Mouse (Mus musculus) urinary bladder, adult 18-20 months (tissue): ENCODE data around the gene Frmpd4.

Source experiments
- DNase-seq, 2 experiments: peaks; one replicate each; pipeline ENCODE4 v3.0.0; 2022; ENCODE audit warnings: low spot score in 2 of 2, mixed read lengths in 2 of 2

Frmpd4 gene

DNA sequence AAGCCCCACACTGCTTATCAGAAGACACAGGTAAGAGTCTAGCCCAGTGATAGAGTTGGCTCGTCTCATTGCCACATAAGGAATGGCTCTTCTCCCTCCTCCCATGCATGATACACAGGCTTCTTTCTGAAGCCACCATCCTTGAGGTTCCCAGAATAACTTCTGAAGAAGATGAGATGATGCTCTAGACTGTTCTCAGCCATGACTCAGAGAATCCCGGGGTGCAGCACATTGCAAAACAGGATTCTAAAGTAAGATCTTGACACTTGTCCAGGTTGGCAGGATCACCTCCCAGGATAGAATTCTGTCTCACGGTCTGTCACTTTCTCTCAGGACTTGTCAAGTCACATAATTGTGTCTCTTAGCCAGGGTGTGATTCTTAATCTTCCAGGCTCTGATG is 1024.2 kb downstream of the Frmpd4 start:
- no peak for DNase-seq

DNA sequence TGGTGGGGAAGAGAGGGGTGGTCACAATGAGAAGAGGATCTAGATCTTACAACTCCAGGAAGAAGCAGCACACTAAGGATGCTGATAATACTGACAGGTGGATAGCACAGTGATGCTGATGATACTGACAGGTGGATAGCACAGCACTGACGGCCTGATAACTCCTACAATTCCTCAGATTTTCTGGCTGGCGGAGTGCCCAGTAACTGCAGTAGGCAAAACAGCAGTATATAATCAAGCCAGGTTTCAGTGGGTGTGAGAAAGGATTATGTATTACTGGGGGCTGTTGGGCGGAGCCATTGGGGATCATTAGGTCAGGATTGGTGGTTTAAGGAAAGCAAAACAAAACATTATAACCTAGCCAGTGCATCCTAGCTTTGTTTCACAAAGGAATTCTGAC is 1053.9 kb downstream of the Frmpd4 start:
- DNase-seq = no peak

DNA sequence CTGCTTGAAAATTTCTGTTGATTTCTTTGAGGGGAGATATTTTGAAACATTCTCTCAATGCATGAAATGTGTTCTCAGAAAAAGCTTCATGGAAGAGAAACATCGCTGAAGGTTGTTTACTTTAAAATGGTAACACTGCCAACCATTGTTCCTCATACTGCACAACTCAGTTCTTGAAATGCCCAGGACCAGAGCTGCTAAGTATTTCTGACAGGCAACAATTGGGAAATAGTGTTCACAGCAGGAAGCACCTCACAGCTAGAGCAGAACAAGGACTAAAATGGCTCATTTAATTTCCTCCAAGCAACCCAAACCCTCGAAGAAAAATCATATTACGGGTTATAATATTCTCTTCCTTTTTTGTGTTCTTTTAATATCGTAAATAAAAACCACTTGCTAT is 1054.5 kb downstream of the Frmpd4 start:
- no peak for DNase-seq

DNA sequence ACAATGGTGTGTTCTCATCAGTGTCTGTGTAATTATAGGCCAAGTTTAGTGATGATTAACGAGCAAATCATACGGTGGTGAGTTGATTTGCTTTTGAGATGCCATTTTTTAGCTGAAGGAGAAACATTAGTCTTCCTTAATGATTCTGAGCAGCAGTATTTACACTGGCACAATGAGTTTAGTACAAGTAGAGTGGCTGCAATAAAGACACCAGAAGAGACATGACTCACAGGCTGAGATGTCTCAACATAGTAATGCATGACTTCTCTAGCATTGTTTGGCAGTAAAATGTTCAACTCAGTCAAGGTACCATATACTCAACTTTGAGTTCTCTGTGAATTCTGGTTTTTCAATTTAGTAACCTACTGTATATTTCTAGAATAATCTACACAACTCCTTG is 1058.6 kb downstream of the Frmpd4 start:
- no peak for DNase-seq

DNA sequence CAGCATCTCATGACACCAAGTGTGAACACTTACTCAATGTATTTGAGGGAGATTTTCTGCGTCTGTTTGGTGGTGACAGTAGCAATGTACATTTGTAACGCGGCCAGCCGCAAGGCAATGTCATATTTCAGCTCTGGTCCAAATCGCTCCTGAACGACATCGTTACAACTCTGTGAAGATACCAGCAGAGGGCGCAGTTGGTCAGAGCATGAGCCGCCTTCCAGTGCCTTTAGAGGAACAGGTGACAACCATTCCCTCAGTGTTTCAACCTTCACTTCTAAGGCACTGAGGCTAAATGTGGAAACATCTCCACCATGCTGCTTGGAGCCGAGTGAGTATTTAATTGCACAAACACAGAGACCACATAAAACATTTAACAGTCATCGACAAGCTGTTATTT is 1079.3 kb downstream of the Frmpd4 start:
- peak; percentile 3 to 10 for DNase-seq

DNA sequence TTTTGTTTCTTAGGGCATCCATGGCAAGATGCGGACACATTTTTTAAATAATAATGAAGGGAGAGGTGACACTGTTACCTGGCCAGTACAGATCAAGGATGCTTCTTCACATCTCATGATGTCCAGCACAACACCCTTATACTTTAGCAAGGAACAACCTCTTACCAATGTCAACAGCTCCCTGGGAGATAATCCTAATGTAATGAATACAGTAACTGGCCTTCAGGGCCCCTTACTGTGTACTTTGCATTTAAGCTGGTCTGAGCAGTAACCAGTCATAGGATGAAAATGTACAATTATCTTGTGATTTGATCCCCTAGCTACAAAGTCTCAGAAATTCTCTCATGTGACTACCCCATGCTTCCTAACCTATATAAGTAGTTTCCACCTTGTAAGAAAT is 1084.8 kb downstream of the Frmpd4 start:
- no peak for DNase-seq

DNA sequence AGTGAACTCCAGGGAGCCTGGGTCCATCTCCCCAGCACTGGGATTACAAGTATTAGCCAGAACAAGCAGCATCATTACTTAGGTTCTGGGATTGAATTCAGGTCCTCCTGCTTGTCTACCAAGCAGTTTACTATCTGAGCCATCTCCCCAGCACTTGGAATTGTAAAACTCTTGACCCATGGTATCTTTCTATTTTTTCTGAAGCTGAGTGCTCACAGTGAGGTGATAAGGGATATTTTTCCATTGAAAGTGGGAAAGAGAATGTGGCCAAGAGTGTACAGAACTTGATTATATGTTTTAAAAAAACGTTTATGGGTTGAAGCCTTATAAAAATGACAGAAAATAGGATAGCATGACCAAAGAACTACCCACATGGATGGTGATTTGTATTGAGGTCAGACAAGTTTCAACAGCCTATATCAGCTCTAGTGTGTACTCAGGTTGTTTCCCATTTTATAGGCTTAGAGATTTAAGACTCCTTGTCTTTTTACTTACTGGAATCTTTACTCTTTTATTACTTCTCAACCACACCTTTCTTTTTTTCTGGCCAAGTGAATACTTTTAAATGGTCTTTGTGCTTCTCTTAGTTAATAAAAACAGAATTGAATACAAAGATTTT is 1085.3 kb downstream of the Frmpd4 start:
- DNase-seq = no peak

DNA sequence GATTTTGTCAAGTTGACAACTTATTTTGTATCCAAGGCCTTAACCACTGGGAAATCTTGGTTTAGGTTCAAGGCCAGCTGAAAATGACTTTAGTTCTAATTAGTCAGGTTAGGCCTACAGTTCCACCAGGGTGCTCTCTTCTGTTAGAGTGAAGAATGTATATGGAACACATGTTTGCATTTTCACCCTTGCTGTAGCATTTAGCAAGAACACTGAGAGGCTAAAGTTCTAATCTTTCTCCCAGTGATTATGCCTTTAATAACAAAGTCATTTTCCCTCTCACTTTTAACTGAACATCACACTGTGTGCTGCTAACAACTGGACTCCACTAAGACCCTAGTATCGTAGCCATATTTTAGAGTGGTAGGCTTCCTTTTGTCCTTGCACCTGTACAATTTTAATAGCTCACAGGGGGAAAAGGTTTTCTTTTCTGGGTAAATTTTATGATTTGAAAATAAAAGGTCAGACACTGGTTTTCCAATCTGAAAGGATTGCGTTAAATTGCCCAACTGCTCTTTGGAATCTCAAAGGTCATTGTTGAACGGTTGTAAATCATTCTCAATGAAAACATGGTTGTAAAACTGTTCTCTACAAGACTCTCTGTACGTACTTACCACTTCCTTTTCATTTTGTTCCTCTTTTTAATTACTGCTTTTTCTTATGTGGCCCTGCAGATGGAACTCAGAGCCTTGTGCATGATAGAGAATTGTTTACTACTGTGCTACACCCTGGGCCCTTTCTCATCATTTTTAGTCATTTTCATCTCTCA is 1093.4 kb downstream of the Frmpd4 start:
- DNase-seq = no peak

DNA sequence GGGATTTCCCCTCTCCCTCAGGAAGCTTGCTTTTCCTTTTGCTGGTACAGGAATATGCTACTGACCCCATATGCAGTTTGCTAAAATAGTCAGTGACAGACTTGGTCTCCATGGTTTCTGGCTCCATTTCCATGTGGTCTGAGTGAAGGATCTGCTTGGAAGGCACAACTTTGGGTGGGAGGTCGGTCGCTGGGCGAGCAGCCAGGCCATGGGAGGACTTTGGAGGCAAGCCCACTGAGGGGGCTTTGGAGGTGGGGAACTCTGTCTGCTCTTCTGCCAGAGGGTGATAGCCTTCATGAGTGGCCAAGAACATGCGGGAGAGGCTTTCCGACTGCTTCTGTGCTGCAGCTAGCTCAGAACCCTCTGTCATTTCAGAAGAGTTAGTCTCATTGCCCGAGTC is 1099.4 kb downstream of the Frmpd4 start:
- no peak for DNase-seq

DNA sequence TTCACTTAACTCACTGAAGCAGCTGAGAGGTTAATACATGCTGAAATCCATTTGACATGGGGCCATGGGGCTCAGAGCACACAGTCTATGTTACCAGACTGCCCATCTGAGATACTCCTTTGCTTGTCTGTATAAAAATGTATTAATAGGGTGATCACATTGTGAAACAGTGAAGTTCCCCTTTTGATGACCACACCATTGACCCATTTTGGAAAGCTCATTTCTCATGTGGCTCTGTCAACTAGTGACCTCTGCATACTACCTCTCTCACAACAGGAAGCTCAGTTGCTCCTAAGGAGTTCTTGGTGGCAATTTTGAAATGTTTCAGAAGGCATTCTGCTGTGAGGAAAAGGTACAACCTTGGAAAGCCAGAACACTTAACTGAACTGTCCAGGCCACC is 1142.1 kb downstream of the Frmpd4 start:
- no peak for DNase-seq

DNA sequence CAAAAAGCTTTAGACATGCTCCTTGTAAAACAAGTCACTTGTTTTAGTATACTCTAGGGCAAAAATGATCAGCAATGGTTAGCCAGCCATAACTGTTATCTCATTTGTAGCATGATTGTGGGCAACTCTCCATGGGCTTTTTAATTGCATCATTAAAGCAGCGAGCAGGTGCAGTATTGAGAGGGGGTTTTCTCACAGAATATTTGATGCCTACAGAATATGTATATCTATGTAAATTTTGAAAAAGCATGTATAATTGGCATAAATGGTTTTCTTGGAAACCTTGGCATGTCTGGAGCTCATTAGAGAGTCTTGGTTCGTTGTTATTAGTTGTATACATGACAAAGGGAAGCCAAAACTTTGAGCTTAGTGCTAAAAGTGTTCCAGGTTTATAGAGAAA is 1143.1 kb downstream of the Frmpd4 start:
- DNase-seq = no peak
